Mouse (Mus musculus): ENCODE data around the gene Hoxd3.

DNA sequence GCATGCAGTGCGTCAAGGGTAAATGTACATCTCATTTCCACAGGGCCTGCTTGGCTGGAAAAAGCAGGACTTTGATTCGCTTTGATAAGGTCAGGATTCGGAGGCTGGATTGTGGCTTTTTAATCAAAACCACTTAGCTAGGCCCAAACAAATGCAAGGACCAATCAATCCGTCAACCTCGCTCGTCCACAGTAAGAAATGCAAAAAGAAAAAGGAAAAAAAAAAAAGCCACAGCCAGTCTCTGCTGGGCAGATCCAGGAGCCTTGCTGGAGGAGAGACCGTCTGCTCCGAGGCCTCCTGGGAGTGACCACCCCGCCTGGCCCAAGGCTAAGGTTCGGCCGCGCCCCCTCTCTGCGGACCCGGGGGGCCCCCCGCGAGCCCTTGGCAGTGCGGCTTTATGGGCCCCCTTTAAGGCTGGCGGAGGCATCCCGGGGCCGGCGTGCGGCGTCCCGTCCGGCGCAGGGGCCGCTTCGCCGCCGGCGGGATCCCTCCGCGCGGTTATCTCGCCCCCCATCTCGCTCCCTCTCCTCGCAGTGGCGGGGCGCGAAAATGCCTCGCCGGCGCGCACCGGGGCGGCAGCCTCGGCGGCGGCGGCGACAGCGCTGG lies 7.2 kb upstream of the Hoxd3 start, which contains the start of gene Hoxd8:
- TF ChIP-seq CTCF (IDR thresholded peaks at IDR 0.05) (no peak), EP300 (IDR thresholded peaks at IDR 0.05) (no peak)
